Mouse (Mus musculus) thymus, adult 2 months (tissue): ENCODE data around the gene Macf1. TPM values are rescaled to one million over a fixed set of nuclear protein-coding genes. Genes with fewer than 3 reads are reported as not detected.
"Not testable (repeated sequence)": the region's sequence is repeated elsewhere in the genome, so short reads cannot be mapped to it uniquely, and the experiment has no call there.

Source experiments
- DNase-seq: peaks from one replicate; pipeline ENCODE4 v3.0.0; 2021
- H3K27ac ChIP-seq: fragments of 200-500 bp; 2 replicates; pipeline ENCODE4 v1.5.1; 2012; ENCODE audit warnings: low read length, control low read depth; ENCODE audit not compliant: control insufficient read depth, insufficient read depth
- H3K27me3 ChIP-seq: fragments of 200-500 bp; 2 replicates; pipeline ENCODE4 v1.6.1; 2012; ENCODE audit warnings: mild to moderate bottlenecking, low read length, moderate library complexity, mixed read lengths; ENCODE audit not compliant: control insufficient read depth, insufficient read depth
- H3K36me3 ChIP-seq: fragments of 200-500 bp; 2 replicates; pipeline ENCODE4 v1.6.1; 2012; ENCODE audit warnings: mild to moderate bottlenecking, low read length, moderate library complexity; ENCODE audit not compliant: control insufficient read depth, insufficient read depth
- H3K4me1 ChIP-seq: fragments of 200-500 bp; replicated peaks from 2 replicates; pipeline ENCODE4 v1.6.1; 2012; ENCODE audit warnings: low read length; ENCODE audit not compliant: control insufficient read depth, insufficient read depth
- H3K4me3 ChIP-seq: fragments of 200-500 bp; 2 replicates; pipeline ENCODE4 v1.5.1; 2012; ENCODE audit warnings: mild to moderate bottlenecking, low read length, control low read depth, moderate library complexity; ENCODE audit not compliant: control insufficient read depth, insufficient read depth
- CTCF ChIP-seq: fragments of 200-500 bp; IDR thresholded peaks from 2 replicates; pipeline ENCODE4 v1.5.1; 2012; ENCODE audit warnings: mild to moderate bottlenecking, control low read depth, low read length, moderate library complexity, borderline replicate concordance; ENCODE audit not compliant: control insufficient read depth, poor library complexity, insufficient read depth; ENCODE audit errors: extremely low read depth
- POLR2A ChIP-seq: fragments of 200-500 bp; IDR thresholded peaks from 2 replicates; pipeline ENCODE4 v1.6.1; 2012; ENCODE audit warnings: mild to moderate bottlenecking, low read length, control low read depth, moderate library complexity; ENCODE audit not compliant: control insufficient read depth, poor library complexity, insufficient read depth; ENCODE audit errors: extremely low read depth
- WGBS: fragments of 180-500 bp; shearing (Covaris S2); methylation state at CpG from one replicate; pipeline ENCODE4 v1.1.7; 2018; 5-methylcytosine and 5-hydroxymethylcytosine counted together
- polyA plus RNA-seq: library from polyadenylated mRNA; depleted of rRNA; stranded (reverse); fragments of >200 nt; gene quantifications from 2 replicates; pipeline ENCODE4 v1.2.3, GENCODE M21; 2012

The Macf1 gene
- polyA plus RNA-seq, 1 experiment, result 121 TPM

DNA sequence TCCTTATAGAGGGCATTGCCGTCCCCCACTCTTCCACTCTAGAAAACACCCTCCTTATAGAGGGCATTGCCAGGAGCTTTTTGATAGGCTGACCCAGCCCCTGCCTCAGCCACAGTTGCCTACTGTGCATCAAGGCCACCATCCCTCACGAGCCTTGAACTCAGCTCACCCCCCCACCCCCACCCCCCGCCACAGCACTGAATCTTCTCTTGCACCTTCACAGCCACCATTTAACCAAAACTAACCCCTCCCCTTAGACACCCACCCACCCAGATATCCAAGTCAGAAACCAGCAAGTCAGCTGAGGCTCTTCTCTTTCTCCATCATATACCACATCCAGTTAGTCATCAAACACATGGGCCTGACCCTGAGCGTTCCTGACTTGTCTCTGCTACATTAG lies 29.6 kb downstream of the Macf1 start:
- 90% methylated on average over 4 of the region's 4 CpGs for WGBS
- TF ChIP-seq POLR2A (no peak), CTCF (no peak)

DNA sequence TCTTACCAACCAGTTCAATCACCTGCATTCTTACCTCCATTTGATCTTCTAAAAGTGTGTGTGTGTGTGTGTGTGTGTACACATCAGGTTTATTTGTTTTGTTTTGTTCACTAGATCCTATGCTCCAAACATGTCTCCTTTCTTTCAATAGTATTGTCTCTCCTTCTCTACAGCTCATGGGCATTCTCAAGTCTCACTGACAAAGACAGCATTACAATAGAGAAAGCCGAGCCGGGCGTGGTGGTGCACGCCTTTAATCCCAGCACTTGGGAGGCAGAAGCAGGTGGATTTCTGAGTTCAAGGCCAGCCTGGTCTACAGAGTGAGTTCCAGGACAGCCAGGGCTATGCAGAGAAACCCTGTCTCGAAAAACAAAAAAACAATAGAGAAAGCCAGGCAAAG lies 30.7 kb downstream of the Macf1 start:
- 95% methylated on average over 5 of the region's 5 CpGs for WGBS

More for the DNA sequence above, 29.6 kb downstream of the Macf1 start:
- no peak for DNase-seq
- no peak overlapping the region for H3K27ac ChIP-seq
- H3K27me3 ChIP-seq, result no peaks in the 10 kb centered on the region
- no peaks in the 10 kb centered on the region for H3K4me1 ChIP-seq
- no peaks in the 10 kb centered on the region for H3K36me3 ChIP-seq
- no peak overlapping the region for H3K4me3 ChIP-seq

DNA sequence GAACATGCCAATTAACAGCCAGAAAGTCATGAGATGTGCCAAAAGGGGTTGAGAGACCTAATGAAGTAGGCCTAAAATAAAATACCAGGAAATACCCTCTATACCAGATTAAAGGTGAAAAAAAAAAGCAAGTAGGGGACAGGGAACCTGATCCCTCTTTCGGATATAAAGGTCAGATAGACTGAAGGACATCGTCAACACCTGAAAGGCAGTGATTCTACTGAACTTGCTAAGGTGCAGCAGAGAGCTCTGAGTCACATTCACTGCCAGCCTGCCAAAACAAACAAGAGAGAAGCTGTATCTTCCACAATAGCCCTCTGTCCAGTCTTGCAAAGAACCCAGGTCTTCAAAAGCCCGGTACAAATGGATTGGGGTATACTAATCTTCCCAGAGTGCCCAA lies 32.0 kb downstream of the Macf1 start:
- WGBS, result 90% methylated on average over 3 of the region's 3 CpGs
- H3K27me3 ChIP-seq, result no peaks in the 10 kb centered on the region
- no peaks in the 10 kb centered on the region for H3K4me1 ChIP-seq
- no peak for DNase-seq
- H3K4me3 ChIP-seq, result no peak overlapping the region
- H3K36me3 ChIP-seq, result no peaks in the 10 kb centered on the region
- no peak overlapping the region for H3K27ac ChIP-seq
- no peak for TF ChIP-seq POLR2A
- no peak for TF ChIP-seq CTCF

More for the DNA sequence above, 30.7 kb downstream of the Macf1 start:
- not testable (repeated sequence) for H3K27ac ChIP-seq, H3K4me1 ChIP-seq, H3K4me3 ChIP-seq, H3K36me3 ChIP-seq, DNase-seq, H3K27me3 ChIP-seq

DNA sequence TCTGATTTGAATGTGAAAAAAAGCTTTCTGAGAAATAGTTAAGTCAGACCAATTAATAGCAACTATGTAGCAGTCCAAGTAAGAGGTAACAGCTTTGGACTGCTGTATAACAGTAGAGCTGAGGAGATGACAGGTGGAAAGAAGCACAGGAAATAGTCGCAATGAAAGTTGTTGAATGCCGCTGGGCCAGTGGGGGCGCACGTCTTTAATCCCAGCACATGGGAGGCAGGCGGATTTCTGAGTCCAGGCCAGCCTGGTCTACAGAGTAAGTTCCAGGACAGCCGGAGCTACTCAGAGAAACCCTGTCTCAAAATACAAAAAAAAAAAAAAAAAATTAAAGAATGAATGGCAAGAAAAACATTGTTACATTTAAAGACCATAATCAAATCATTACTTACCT lies 35.0 kb downstream of the Macf1 start:
- H3K27ac ChIP-seq, result no peak overlapping the region
- no peak overlapping the region for H3K4me3 ChIP-seq
- no peaks in the 10 kb centered on the region for H3K27me3 ChIP-seq
- H3K36me3 ChIP-seq, result no peaks in the 10 kb centered on the region
- DNase-seq, result no peak
- no peak for TF ChIP-seq CTCF
- no peak for TF ChIP-seq POLR2A
- 88% methylated on average over 6 of the region's 6 CpGs for WGBS
- H3K4me1 ChIP-seq, result no peaks in the 10 kb centered on the region

DNA sequence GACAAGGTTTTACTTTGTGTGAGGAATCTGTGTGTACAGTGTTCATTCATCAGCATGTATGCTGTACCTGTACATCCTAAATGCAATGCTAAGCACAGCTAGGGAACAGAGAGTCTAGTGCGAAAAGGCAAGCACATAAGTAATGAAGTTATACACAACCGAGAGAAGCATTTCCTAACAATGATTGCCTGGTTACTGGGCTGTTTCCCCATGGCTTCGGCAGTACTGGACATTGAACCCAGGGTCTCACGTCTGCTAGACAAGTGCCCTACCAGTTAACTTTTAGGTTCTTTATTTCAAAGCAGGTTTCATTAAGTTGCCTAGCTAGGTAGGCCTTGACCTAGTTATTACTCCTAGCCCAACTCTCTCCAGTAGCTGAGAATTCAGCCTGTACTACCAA lies 36.5 kb downstream of the Macf1 start:
- H3K27ac ChIP-seq, result no peak overlapping the region
- DNase-seq, result no peak
- no peak overlapping the region for H3K4me3 ChIP-seq
- H3K4me1 ChIP-seq, result no peaks in the 10 kb centered on the region
- WGBS, result 97% methylated on average over 4 of the region's 4 CpGs
- H3K27me3 ChIP-seq, result no peaks in the 10 kb centered on the region
- no peak for TF ChIP-seq POLR2A
- no peak for TF ChIP-seq CTCF
- H3K36me3 ChIP-seq, result no peaks in the 10 kb centered on the region

DNA sequence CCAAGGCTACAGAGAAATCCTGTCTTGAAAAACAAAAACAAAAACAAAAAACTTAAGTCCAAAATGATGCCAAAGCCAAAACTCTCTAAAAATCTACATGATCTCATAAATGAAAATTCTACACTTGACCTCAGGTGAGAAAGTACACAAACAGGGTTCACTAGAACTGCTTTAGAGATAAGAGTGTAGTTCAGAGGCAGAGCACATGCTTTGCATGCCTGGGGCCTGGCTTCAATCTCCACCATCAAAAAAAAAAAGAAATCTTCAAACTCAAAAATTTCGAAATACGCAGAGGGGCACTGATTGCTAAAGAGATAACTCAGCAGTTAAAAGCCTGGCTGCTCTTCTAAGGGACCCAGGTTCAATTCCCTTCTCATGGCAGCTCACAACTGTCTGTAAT lies 37.1 kb downstream of the Macf1 start:
- H3K27me3 ChIP-seq, result no peaks in the 10 kb centered on the region
- DNase-seq, result no peak
- no peaks in the 10 kb centered on the region for H3K36me3 ChIP-seq
- TF ChIP-seq CTCF, result no peak
- no peak for TF ChIP-seq POLR2A
- H3K27ac ChIP-seq, result no peak overlapping the region
- H3K4me3 ChIP-seq, result no peak overlapping the region
- WGBS, result 40% methylated on average over 2 of the region's 2 CpGs
- H3K4me1 ChIP-seq, result no peaks in the 10 kb centered on the region

DNA sequence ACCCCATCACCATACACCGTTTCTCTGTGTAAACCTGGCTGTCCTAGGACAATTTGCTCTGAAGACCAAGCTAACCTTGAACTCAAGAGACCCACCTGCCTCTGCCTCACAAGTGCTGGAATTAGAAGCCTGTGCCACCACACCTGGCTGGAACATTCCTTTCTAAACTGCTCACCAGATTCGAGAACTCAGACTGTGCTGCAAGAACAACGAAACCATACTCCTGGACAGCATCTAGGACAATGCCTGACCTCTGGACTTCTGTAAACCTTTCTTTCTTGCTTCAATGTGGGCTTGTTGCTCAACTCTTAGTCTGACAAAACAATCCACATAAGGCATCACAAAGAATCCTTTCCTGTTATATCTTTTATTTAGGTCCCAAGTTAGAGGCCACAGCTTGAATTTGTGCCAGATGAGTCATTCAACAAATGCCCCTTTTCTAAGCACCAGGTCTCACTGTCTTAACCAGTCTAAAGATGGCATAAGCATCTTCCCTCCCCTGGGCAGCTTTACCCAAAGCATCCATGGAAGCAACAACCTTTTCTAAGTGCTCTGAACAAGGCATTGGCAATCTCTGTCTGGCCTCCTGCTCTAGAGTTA lies 38.8 kb downstream of the Macf1 start:
- H3K4me3 ChIP-seq, result no peak overlapping the region
- H3K4me1 ChIP-seq, result no peaks in the 10 kb centered on the region
- no peaks in the 10 kb centered on the region for H3K36me3 ChIP-seq
- no peak for TF ChIP-seq CTCF
- no peak for TF ChIP-seq POLR2A
- 93% methylated on average over 3 of the region's 3 CpGs for WGBS
- DNase-seq, result no peak
- no peak overlapping the region for H3K27ac ChIP-seq
- H3K27me3 ChIP-seq, result no peaks in the 10 kb centered on the region
